Mouse (Mus musculus): ENCODE measurements around the gene Tnnt2. TPM values are rescaled to one million over a fixed set of nuclear protein-coding genes. Genes with fewer than 3 reads are reported as not detected.

Tnnt2 gene
- total RNA-seq, 1 experiment from 2014 or later: not detected

GRCm38 (mm10) chr1:135852044-135852756, 16.0 kb downstream of the Tnnt2 start:
- no peak for ATAC-seq (replicated peaks; ENCODE audit: low read depth, poor library complexity, severe bottlenecking)

- ATAC-seq (replicated peaks; ENCODE audit: low read depth, poor library complexity, severe bottlenecking): no peak
These were observed 17.0 kb downstream of the Tnnt2 start for GRCm38 (mm10) chr1:135853200-135853599.

GRCm38 (mm10) chr1:135854591-135855343, 18.6 kb downstream of the Tnnt2 start:
- no peak for ATAC-seq (replicated peaks; ENCODE audit: low read depth, poor library complexity, severe bottlenecking)

- no peak for ATAC-seq (replicated peaks; ENCODE audit: low read depth, poor library complexity, severe bottlenecking)
These were observed 19.2 kb downstream of the Tnnt2 start for GRCm38 (mm10) chr1:135855344-135855687.

- ATAC-seq (replicated peaks; ENCODE audit: low read depth, poor library complexity, severe bottlenecking): no peak
These were observed 19.9 kb downstream of the Tnnt2 start for GRCm38 (mm10) chr1:135856070-135856469.

GRCm38 (mm10) chr1:135857137-135857775, 21.1 kb downstream of the Tnnt2 start:
- no peak for ATAC-seq (replicated peaks; ENCODE audit: low read depth, poor library complexity, severe bottlenecking)

- no peak for ATAC-seq (replicated peaks; ENCODE audit: low read depth, poor library complexity, severe bottlenecking)
These were observed 22.4 kb downstream of the Tnnt2 start for GRCm38 (mm10) chr1:135858533-135858932.

- no peak for ATAC-seq (replicated peaks; ENCODE audit: low read depth, poor library complexity, severe bottlenecking)
These were observed 24.9 kb downstream of the Tnnt2 start for GRCm38 (mm10) chr1:135861091-135861490.

- no peak for ATAC-seq (replicated peaks; ENCODE audit: low read depth, poor library complexity, severe bottlenecking)
These were observed 25.9 kb downstream of the Tnnt2 start for GRCm38 (mm10) chr1:135861980-135862552.

GRCm38 (mm10) chr1:135862561-135862960, 26.4 kb downstream of the Tnnt2 start:
- ATAC-seq (replicated peaks; ENCODE audit: low read depth, poor library complexity, severe bottlenecking): no peak

- no peak for ATAC-seq (replicated peaks; ENCODE audit: low read depth, poor library complexity, severe bottlenecking)
These were observed 27.7 kb downstream of the Tnnt2 start for GRCm38 (mm10) chr1:135863786-135864335.

GRCm38 (mm10) chr1:135864830-135865229, 28.7 kb downstream of the Tnnt2 start:
- ATAC-seq (replicated peaks; ENCODE audit: low read depth, poor library complexity, severe bottlenecking): no peak

- ATAC-seq (replicated peaks; ENCODE audit: low read depth, poor library complexity, severe bottlenecking): peak; percentile 93
These were observed 29.5 kb downstream of the Tnnt2 start for GRCm38 (mm10) chr1:135865518-135866194.

GRCm38 (mm10) chr1:135868570-135868969, 32.4 kb downstream of the Tnnt2 start:
- ATAC-seq (replicated peaks; ENCODE audit: low read depth, poor library complexity, severe bottlenecking): no peak

GRCm38 (mm10) chr1:135872991-135873390, 36.8 kb downstream of the Tnnt2 start:
- ATAC-seq (replicated peaks; ENCODE audit: low read depth, poor library complexity, severe bottlenecking): no peak

GRCm38 (mm10) chr1:135877248-135877647, 41.1 kb downstream of the Tnnt2 start:
- no peak for ATAC-seq (replicated peaks; ENCODE audit: low read depth, poor library complexity, severe bottlenecking)

GRCm38 (mm10) chr1:135882385-135883109, 46.4 kb downstream of the Tnnt2 start:
- peak; percentile 90 for ATAC-seq (replicated peaks; ENCODE audit: low read depth, poor library complexity, severe bottlenecking)

GRCm38 (mm10) chr1:135889461-135890185, 53.5 kb downstream of the Tnnt2 start:
- no peak for ATAC-seq (replicated peaks; ENCODE audit: low read depth, poor library complexity, severe bottlenecking)
